Mouse (Mus musculus) ES-Bruce4 (cell line): ENCODE data around the gene C1d. TPM values are rescaled to one million over a fixed set of nuclear protein-coding genes. Genes with fewer than 3 reads are reported as not detected.

Experiments
- H3K27ac ChIP-seq: 2 replicates; pipeline ENCODE4 v1.5.1; 2012; ENCODE audit warnings: low read length, inconsistent platforms; ENCODE audit not compliant: insufficient read depth
- H3K27me3 ChIP-seq: 2 replicates; pipeline ENCODE4 v1.6.1; 2012; ENCODE audit warnings: mild to moderate bottlenecking, low read length, inconsistent platforms; ENCODE audit not compliant: control insufficient read depth, poor library complexity, insufficient read depth, severe bottlenecking
- H3K36me3 ChIP-seq: 2 replicates; pipeline ENCODE4 v1.6.1; 2012; ENCODE audit warnings: inconsistent platforms, mild to moderate bottlenecking, low read length, moderate library complexity; ENCODE audit not compliant: control insufficient read depth, poor library complexity, insufficient read depth, severe bottlenecking
- H3K4me1 ChIP-seq: one replicate; pipeline ENCODE4 v1.8.1; 2011; ENCODE audit warnings: low read length; ENCODE audit not compliant: control insufficient read depth, insufficient read depth
- H3K4me3 ChIP-seq: 2 replicates; pipeline ENCODE4 v1.5.1; 2011; ENCODE audit warnings: low read depth, mild to moderate bottlenecking, low read length
- H3K9ac ChIP-seq: 2 replicates; pipeline ENCODE4 v1.6.1; 2012; ENCODE audit warnings: low read depth, mild to moderate bottlenecking, inconsistent platforms; ENCODE audit not compliant: poor library complexity, severe bottlenecking
- H3K9me3 ChIP-seq: replicated peaks from 2 replicates; pipeline ENCODE4 v1.6.1; 2012; ENCODE audit warnings: mild to moderate bottlenecking, low read length, inconsistent platforms; ENCODE audit not compliant: control insufficient read depth, poor library complexity, insufficient read depth, severe bottlenecking
- CTCF ChIP-seq: IDR thresholded peaks from one replicate; pipeline ENCODE4 v1.8.1; 2011; ENCODE audit warnings: low read depth, low read length
- EP300 ChIP-seq: IDR thresholded peaks from 2 replicates; pipeline ENCODE4 v1.6.1; 2011; ENCODE audit warnings: low read depth, low read length; ENCODE audit not compliant: insufficient read depth
- POLR2A ChIP-seq: IDR thresholded peaks from one replicate; pipeline ENCODE4 v1.8.1; 2011; ENCODE audit warnings: low read length; ENCODE audit not compliant: insufficient read depth
- polyA plus RNA-seq: library from polyadenylated mRNA; stranded (reverse); fragments of >200 nt; gene quantifications from 2 replicates; pipeline ENCODE4 v1.2.4, GENCODE M21; 2011; ENCODE audit warnings: low read depth; ENCODE audit not compliant: missing spikeins, insufficient read depth, insufficient read length

Gene C1d
- polyA plus RNA-seq, 1 experiment: 94.3 TPM

- no peaks in the 10 kb centered on the region; the same call in 1 of the 2 replicates for H3K36me3 ChIP-seq
- H3K9ac ChIP-seq: no peak overlapping the region
- H3K27ac ChIP-seq: no peak overlapping the region
These were observed 9.8 kb downstream of the C1d start for GRCm38 (mm10) chr11:17267176-17267575.

GRCm38 (mm10) chr11:17268801-17269200, 11.4 kb downstream of the C1d start:
- H3K9me3 ChIP-seq: no peaks in the 10 kb centered on the region
- H3K9ac ChIP-seq: no peak overlapping the region
- H3K27ac ChIP-seq: no peak overlapping the region
- no peaks in the 10 kb centered on the region for H3K27me3 ChIP-seq
- no peaks in the 10 kb centered on the region for H3K4me1 ChIP-seq
- H3K4me3 ChIP-seq: no peak overlapping the region
- no peaks in the 10 kb centered on the region; the same call in 1 of the 2 replicates for H3K36me3 ChIP-seq
- TF ChIP-seq CTCF: no peak
- no peak for TF ChIP-seq EP300
- no peak for TF ChIP-seq POLR2A

More at GRCm38 (mm10) chr11:17267176-17267575, 9.8 kb downstream of the C1d start:
- no peak for TF ChIP-seq POLR2A
- Histone ChIP-seq H3K9me3 (no peaks in the 10 kb centered on the region), H3K4me1 (no peaks in the 10 kb centered on the region), H3K4me3 (no peak overlapping the region), H3K27me3 (no peaks in the 10 kb centered on the region)

- Histone ChIP-seq H3K9me3 (no peaks in the 10 kb centered on the region), H3K27ac (no peak overlapping the region), H3K4me1 (no peaks in the 10 kb centered on the region), H3K36me3 (no peaks in the 10 kb centered on the region), H3K27me3 (no peaks in the 10 kb centered on the region), H3K9ac (no peak overlapping the region), H3K4me3 (no peak overlapping the region)
- TF ChIP-seq POLR2A (no peak), CTCF (peak; percentile 19)
These were observed 22.6 kb downstream of the C1d start for GRCm38 (mm10) chr11:17279959-17280358.

GRCm38 (mm10) chr11:17284055-17284454, 26.7 kb downstream of the C1d start:
- Histone ChIP-seq H3K4me3 (no peak overlapping the region), H3K9me3 (no peaks in the 10 kb centered on the region), H3K4me1 (no peaks in the 10 kb centered on the region), H3K9ac (no peak overlapping the region), H3K27me3 (no peaks in the 10 kb centered on the region), H3K36me3 (no peaks in the 10 kb centered on the region), H3K27ac (no peak overlapping the region)
- no peak for TF ChIP-seq POLR2A
- no peak for TF ChIP-seq EP300
- peak; percentile 74 for TF ChIP-seq CTCF

- Histone ChIP-seq H3K9me3 (no peaks in the 10 kb centered on the region), H3K4me3 (no peak overlapping the region), H3K9ac (no peak overlapping the region), H3K4me1 (no peaks in the 10 kb centered on the region), H3K27me3 (no peaks in the 10 kb centered on the region), H3K36me3 (no peaks in the 10 kb centered on the region), H3K27ac (no peak overlapping the region)
- TF ChIP-seq POLR2A: no peak
- TF ChIP-seq CTCF: no peak
- no peak for TF ChIP-seq EP300
These were observed 31.5 kb downstream of the C1d start for GRCm38 (mm10) chr11:17288884-17289283.

- TF ChIP-seq CTCF (no peak), POLR2A (no peak), EP300 (no peak)
- H3K4me1 ChIP-seq: no peaks in the 10 kb centered on the region
- H3K36me3 ChIP-seq: no peaks in the 10 kb centered on the region
- H3K4me3 ChIP-seq: no peak overlapping the region
- no peak overlapping the region for H3K9ac ChIP-seq
- H3K27ac ChIP-seq: no peak overlapping the region
- H3K27me3 ChIP-seq: no peaks in the 10 kb centered on the region
- H3K9me3 ChIP-seq: no peaks in the 10 kb centered on the region
These were observed 48.9 kb downstream of the C1d start for GRCm38 (mm10) chr11:17306007-17306891.
